Mouse (Mus musculus): ENCODE results near the gene Slc5a2. TPM values are rescaled to one million over a fixed set of nuclear protein-coding genes. Genes with fewer than 3 reads are reported as not detected.

Slc5a2 gene
- polyA plus RNA-seq, 2 experiments = 1.8 to 2.9 TPM

DNA sequence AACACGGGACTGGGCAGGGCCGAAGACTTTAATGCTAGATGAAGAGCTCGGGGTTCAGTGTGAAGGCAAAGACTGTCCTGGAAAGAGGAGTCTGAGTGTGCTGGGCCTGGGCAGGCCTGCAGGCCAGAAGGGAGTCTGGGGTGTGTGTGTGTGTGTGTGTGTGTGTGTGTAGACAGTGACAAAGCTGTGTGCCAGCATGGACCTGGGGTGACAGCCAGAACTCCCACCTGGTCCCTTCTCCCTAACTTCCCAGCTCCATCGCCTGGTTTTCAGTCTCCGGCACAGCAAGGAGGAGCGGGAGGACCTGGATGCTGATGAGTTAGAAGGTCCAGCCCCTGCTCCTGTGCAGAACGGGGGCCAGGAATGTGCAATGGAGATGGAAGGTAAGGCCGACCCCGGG lies 6.0 kb downstream of the Slc5a2 start:
- 92% methylated on average over 9 of the region's 9 CpGs for WGBS (ENCODE audit: insufficient replicate concordance)
- TF ChIP-seq CTCF (IDR thresholded peaks at IDR 0.05; ENCODE audit: low read depth) = no peak
- no peak for TF ChIP-seq EP300 (IDR thresholded peaks at IDR 0.05; ENCODE audit: low read depth)
- DNase-seq (ENCODE audit: low read depth in 3 of 3, low spot score in 3 of 3) (no peak), ATAC-seq (ENCODE audit: insufficient read depth) (no peak)
- H3K9me3 ChIP-seq (ENCODE audit: control insufficient read depth, low read length) = no peaks in the 10 kb centered on the region
- no peak overlapping the region for H3K9ac ChIP-seq (replicated peaks)
- H3K4me2 ChIP-seq (ENCODE audit: low read depth) = peak overlapping the region; percentile 54
- peaks cover 54% of the 10 kb centered on the region for H3K36me3 ChIP-seq (replicated peaks; ENCODE audit: control insufficient read depth, insufficient read depth, low read depth)
- no peaks in the 10 kb centered on the region for H3K27me3 ChIP-seq (ENCODE audit: control insufficient read depth, insufficient read depth, low read length)
- H3K4me1 ChIP-seq (replicated peaks; ENCODE audit: control insufficient read depth in 2 of 2, insufficient read depth in 2 of 2, low read length in 1 of 2) = peaks cover 15 to 16% of the 10 kb centered on the region in 2 experiments
- H3K27ac ChIP-seq = peak overlapping the region; percentile 6
- H3K4me3 ChIP-seq (ENCODE audit: insufficient read depth in 1 of 2, low read depth in 2 of 2, low read length in 2 of 2) = no peak overlapping the region

DNA sequence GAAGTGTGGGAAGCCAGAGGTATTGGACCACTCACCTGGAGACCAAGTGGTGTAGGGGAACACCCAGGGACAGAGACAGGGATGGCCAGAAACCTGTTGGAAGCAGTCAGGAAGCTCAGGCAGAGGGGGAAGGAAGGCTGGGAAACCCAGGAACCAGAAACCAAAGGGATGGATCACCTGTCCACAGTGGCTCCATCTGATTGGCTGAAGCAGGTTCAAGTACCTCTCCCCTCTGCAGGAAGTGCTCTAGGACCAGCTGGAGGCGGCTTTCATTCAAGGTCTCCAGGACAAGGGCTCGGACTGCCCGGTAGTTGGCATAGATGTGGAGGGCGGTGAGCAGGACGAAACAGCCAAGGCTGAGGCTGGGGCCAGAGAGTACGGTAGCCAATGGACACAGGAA lies 10.6 kb downstream of the Slc5a2 start:
- ATAC-seq (ENCODE audit: insufficient read depth) = no peak
- Histone ChIP-seq H3K27ac (no peak overlapping the region), H3K27me3 (ENCODE audit: control insufficient read depth, insufficient read depth, low read length) (no peaks in the 10 kb centered on the region), H3K4me1 (replicated peaks; ENCODE audit: control insufficient read depth in 2 of 2, insufficient read depth in 2 of 2, low read length in 1 of 2) (peaks cover 4% of the 10 kb centered on the region in 2 experiments; a peak in 3 of 4 replicates), H3K36me3 (replicated peaks; ENCODE audit: control insufficient read depth, insufficient read depth, low read depth) (peaks cover 94% of the 10 kb centered on the region), H3K9me3 (ENCODE audit: control insufficient read depth, low read length) (no peaks in the 10 kb centered on the region), H3K4me2 (ENCODE audit: low read depth) (no peak overlapping the region), H3K9ac (replicated peaks) (no peak overlapping the region), H3K4me3 (ENCODE audit: insufficient read depth in 1 of 2, low read depth in 2 of 2, low read length in 2 of 2) (no peak overlapping the region)
- 92% methylated on average over 6 of the region's 6 CpGs for WGBS (ENCODE audit: insufficient replicate concordance)
- TF ChIP-seq CTCF (IDR thresholded peaks at IDR 0.05; ENCODE audit: low read depth) (no peak), EP300 (IDR thresholded peaks at IDR 0.05; ENCODE audit: low read depth) (no peak)
- DNase-seq (ENCODE audit: low read depth in 3 of 3, low spot score in 3 of 3) = no peak

DNA sequence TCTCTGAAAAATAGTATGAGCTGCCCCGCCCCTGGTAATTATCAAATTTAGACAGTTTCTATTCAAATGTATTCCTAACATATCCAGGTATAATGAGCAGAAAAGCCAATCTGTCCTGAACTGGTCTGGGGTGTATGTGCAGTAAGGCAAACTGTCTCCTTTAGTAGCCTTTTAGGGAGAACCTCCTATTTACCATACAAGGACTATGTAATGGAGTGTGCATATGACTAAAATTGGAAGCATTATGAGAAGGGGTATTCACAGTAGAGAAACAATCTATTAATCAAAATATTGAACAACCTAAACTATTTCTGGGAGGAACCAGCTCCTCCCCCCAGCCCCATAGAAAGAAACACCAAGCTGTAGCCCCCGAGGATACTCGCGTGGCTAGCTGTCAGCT lies 14.3 kb downstream of the Slc5a2 start:
- WGBS (ENCODE audit: insufficient replicate concordance) = 89% methylated on average over 4 of the region's 4 CpGs
- Histone ChIP-seq H3K27ac (no peak overlapping the region; the same call in 1 of the 2 replicates), H3K27me3 (ENCODE audit: control insufficient read depth, insufficient read depth, low read length) (no peaks in the 10 kb centered on the region), H3K9ac (replicated peaks) (no peak overlapping the region), H3K9me3 (ENCODE audit: control insufficient read depth, low read length) (no peaks in the 10 kb centered on the region), H3K4me2 (ENCODE audit: low read depth) (no peak overlapping the region), H3K4me3 (ENCODE audit: insufficient read depth in 1 of 2, low read depth in 2 of 2, low read length in 2 of 2) (no peak overlapping the region), H3K36me3 (replicated peaks; ENCODE audit: control insufficient read depth, insufficient read depth, low read depth) (peaks cover 69% of the 10 kb centered on the region), H3K4me1 (replicated peaks; ENCODE audit: control insufficient read depth in 2 of 2, insufficient read depth in 2 of 2, low read length in 1 of 2) (peaks cover 0 to 5% of the 10 kb centered on the region in 2 experiments; a peak in 2 of 4 replicates)
- DNase-seq (ENCODE audit: low read depth in 3 of 3, low spot score in 3 of 3) = no peak
- no peak for TF ChIP-seq CTCF (IDR thresholded peaks at IDR 0.05; ENCODE audit: low read depth)
- TF ChIP-seq EP300 (IDR thresholded peaks at IDR 0.05; ENCODE audit: low read depth) = no peak
- no peak for ATAC-seq (ENCODE audit: insufficient read depth)

DNA sequence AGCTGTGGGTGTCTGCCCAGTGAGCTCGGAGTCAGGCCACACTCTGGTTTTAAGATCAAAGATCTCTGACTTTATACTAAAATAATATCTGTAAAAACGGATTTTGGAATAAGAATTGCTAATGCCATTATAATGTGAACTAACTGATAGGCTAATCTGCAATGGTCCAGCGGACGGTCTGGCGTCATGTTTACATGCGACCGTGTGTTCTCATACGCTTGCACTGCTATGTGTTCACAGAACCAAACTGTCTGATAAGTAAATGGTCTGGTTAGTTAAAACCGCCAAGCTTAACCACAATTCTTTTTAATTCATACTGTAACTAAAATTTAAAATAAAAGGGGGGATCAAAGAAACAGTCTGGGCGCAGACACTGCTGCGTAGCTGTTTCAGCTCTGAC lies 16.3 kb downstream of the Slc5a2 start:
- Histone ChIP-seq H3K9ac (replicated peaks) (no peak overlapping the region), H3K27me3 (ENCODE audit: control insufficient read depth, insufficient read depth, low read length) (no peaks in the 10 kb centered on the region), H3K36me3 (replicated peaks; ENCODE audit: control insufficient read depth, insufficient read depth, low read depth) (peaks cover 54% of the 10 kb centered on the region), H3K4me2 (ENCODE audit: low read depth) (no peak overlapping the region), H3K27ac (no peak overlapping the region), H3K9me3 (ENCODE audit: control insufficient read depth, low read length) (no peaks in the 10 kb centered on the region), H3K4me1 (replicated peaks; ENCODE audit: control insufficient read depth in 2 of 2, insufficient read depth in 2 of 2, low read length in 1 of 2) (peaks cover 0 to 13% of the 10 kb centered on the region in 2 experiments; a peak in 2 of 4 replicates), H3K4me3 (ENCODE audit: insufficient read depth in 1 of 2, low read depth in 2 of 2, low read length in 2 of 2) (no peak overlapping the region)
- TF ChIP-seq CTCF (IDR thresholded peaks at IDR 0.05; ENCODE audit: low read depth) = no peak
- no peak for TF ChIP-seq EP300 (IDR thresholded peaks at IDR 0.05; ENCODE audit: low read depth)
- ATAC-seq (ENCODE audit: insufficient read depth) (no peak), DNase-seq (ENCODE audit: low read depth in 3 of 3, low spot score in 3 of 3) (no peak)
- WGBS (ENCODE audit: insufficient replicate concordance) = 73% methylated on average over 11 of the region's 11 CpGs

DNA sequence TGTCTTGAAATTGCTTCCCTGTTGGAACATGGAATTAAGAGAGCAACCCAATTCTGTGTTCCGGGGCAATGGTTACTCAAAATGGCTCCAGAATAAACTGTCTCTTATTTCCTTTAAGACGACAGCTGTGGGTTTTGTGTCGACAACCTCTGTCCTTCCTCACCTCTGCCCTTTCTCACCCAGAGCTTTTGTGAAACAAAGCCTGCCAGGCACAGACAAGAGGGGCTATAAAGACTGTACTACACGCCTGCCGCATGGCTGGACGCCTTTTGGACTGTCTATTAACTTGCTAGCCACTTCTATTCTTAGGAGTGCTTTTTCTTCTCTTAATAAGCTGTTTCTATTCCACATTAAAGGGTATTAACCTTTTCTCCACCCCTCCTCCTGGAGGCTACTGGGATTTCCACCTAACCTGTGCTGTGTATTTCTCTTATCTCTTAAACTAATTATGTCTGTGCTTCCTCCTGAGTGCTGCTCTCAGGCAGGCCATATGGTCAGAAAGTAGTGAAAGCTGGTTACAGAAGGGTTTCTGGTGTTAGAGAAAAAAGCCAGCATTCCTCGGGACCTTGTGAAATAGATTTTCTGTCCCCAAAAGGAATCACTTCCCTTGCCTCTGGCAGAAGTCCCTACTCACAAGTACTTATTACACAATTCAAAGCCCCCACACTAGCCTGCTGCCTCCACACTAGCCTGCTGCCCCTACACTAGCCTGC lies 17.2 kb downstream of the Slc5a2 start:
- Histone ChIP-seq H3K36me3 (replicated peaks; ENCODE audit: control insufficient read depth, insufficient read depth, low read depth) (peaks cover 54% of the 10 kb centered on the region), H3K4me3 (ENCODE audit: insufficient read depth in 1 of 2, low read depth in 2 of 2, low read length in 2 of 2) (no peak overlapping the region), H3K4me2 (ENCODE audit: low read depth) (no peak overlapping the region), H3K9ac (replicated peaks) (no peak overlapping the region), H3K4me1 (replicated peaks; ENCODE audit: control insufficient read depth in 2 of 2, insufficient read depth in 2 of 2, low read length in 1 of 2) (peaks cover 1 to 22% of the 10 kb centered on the region in 2 experiments), H3K27me3 (ENCODE audit: control insufficient read depth, insufficient read depth, low read length) (no peaks in the 10 kb centered on the region), H3K9me3 (ENCODE audit: control insufficient read depth, low read length) (no peaks in the 10 kb centered on the region), H3K27ac (no peak overlapping the region; the same call in 1 of the 2 replicates)
- no peak for ATAC-seq (ENCODE audit: insufficient read depth)
- TF ChIP-seq EP300 (IDR thresholded peaks at IDR 0.05; ENCODE audit: low read depth) (no peak), CTCF (IDR thresholded peaks at IDR 0.05; ENCODE audit: low read depth) (no peak)
- no peak for DNase-seq (ENCODE audit: low read depth in 3 of 3, low spot score in 3 of 3)
- WGBS (ENCODE audit: insufficient replicate concordance) = 70% methylated on average over 7 of the region's 7 CpGs
